In the genomic region with DNA sequence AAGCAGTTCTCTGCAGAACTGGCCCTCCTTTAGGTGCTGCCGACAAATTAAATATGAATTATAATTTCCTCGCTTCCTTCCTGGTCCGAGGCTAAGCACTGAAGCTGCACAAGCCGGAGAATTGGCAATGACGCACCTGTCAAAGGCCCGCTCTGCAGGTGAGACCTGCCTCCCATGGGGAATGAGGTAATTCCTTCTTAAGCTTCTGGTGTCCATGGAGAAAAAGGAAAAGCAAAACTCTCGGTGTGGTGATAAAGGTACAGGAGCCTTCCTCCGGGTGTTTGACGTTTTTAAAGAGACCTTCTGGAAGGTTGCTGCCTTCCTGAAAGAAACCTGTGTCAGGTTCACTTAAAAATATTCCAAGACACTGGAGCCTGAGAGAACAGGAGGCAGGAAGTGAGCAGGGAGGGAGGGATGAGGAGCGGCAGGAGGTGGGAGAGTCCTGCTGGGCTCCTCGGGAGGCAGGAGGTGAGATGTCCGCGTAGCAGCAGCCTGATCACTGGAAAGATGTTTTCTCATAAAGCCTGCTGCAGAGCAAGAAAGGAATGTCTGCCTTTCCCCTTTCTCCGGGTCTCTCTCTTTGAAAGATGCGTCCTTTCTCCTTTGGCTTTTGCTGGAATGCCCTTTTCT, we compare ENCODE assay signal across 11 mouse cellular contexts.
DNase-seq lines count a peak whose midpoint lies in the region; ATAC-seq and TF ChIP-seq lines count a peak whose summit lies in the region.
"Had no signal": no experiment of that assay in that cellular context is flagged by ENCODE, and none has a peak within 500 bp of the region (broad histone marks: within the 10 kb centered on the region; RNA-seq: fewer than 3 reads in every experiment).

No protein-coding gene starts in this region.

- TF ChIP-seq POLR2A in limb, embryonic 14.5 days (IDR thresholded peaks at IDR 0.05; ENCODE audit: borderline replicate concordance, extremely low read depth, insufficient read depth, insufficient read length): no peak

- peaks cover 3% of the 10 kb centered on the region; the same call in 1 of the 2 replicates for H3K27me3 ChIP-seq in forebrain, embryonic 11.5 days (ENCODE audit: control insufficient read depth, insufficient read depth, low read length)
- H3K27me3 ChIP-seq in forebrain, embryonic 14.5 days (replicated peaks; ENCODE audit: control insufficient read depth, insufficient read depth, low read length): no peaks in the 10 kb centered on the region
- peaks cover 19% of the 10 kb centered on the region for H3K27me3 ChIP-seq in forebrain, embryonic 12.5 days
- H3K27me3 ChIP-seq in limb, embryonic 14.5 days (ENCODE audit: control insufficient read depth, insufficient read depth, low read length): no peaks in the 10 kb centered on the region

- no peak for ATAC-seq in forebrain, embryonic 11.5 days (replicated peaks; ENCODE audit: low FRiP score)
- ATAC-seq in forebrain, embryonic 14.5 days: no peak
- ATAC-seq in forebrain, embryonic 12.5 days (ENCODE audit: low FRiP score): no peak
- ATAC-seq in limb, embryonic 14.5 days (ENCODE audit: low FRiP score, low read depth): no peak

- H3K9ac ChIP-seq in forebrain, embryonic 11.5 days (ENCODE audit: low read length): no peak overlapping the region
- no peak overlapping the region for H3K9ac ChIP-seq in forebrain, embryonic 14.5 days (ENCODE audit: low read length)
- no peak overlapping the region for H3K9ac ChIP-seq in forebrain, embryonic 12.5 days
- H3K9ac ChIP-seq in limb, embryonic 14.5 days (ENCODE audit: low read depth, low read length, severe bottlenecking): no peak overlapping the region

- no peaks in the 10 kb centered on the region for H3K9me3 ChIP-seq in forebrain, embryonic 11.5 days (ENCODE audit: control insufficient read depth, low read length)
- no peaks in the 10 kb centered on the region for H3K9me3 ChIP-seq in forebrain, embryonic 14.5 days (replicated peaks; ENCODE audit: control insufficient read depth, low read length)
- no peaks in the 10 kb centered on the region for H3K9me3 ChIP-seq in forebrain, embryonic 12.5 days
- no peaks in the 10 kb centered on the region for H3K9me3 ChIP-seq in limb, embryonic 14.5 days (ENCODE audit: control insufficient read depth, low read length)

- peak overlapping the region; percentile 15; the same call in 1 of the 2 replicates for H3K4me2 ChIP-seq in forebrain, embryonic 11.5 days (ENCODE audit: low read depth, low read length, severe bottlenecking)
- no peak overlapping the region for H3K4me2 ChIP-seq in forebrain, embryonic 14.5 days (ENCODE audit: low read length)
- H3K4me2 ChIP-seq in forebrain, embryonic 12.5 days: peak overlapping the region; percentile 19
- peak overlapping the region; percentile 30 for H3K4me2 ChIP-seq in limb, embryonic 14.5 days (replicated peaks; ENCODE audit: low read depth, low read length, severe bottlenecking)

- DNase-seq in forebrain, embryonic 11.5 days (ENCODE audit: low spot score): no peak
- DNase-seq in forebrain, embryonic 14.5 days (ENCODE audit: low spot score): no peak
- peak; percentile 70 for DNase-seq in cerebellum, adult 11 months
- no peak for DNase-seq in limb, embryonic 14.5 days (ENCODE audit: low spot score)
- DNase-seq in right cerebral cortex, postnatal 25 days: no peak
- no peak for DNase-seq in thymus, postnatal 14 days
- DNase-seq in layer of hippocampus, adult 9-10 months (ENCODE audit: low spot score): no peak
- DNase-seq: B cell, adult 2 months; lung, postnatal 36 days; retina, postnatal 1 day had no signal

- H3K27ac ChIP-seq in forebrain, embryonic 11.5 days (ENCODE audit: low read depth, low read length): no peak overlapping the region
- no peak overlapping the region for H3K27ac ChIP-seq in forebrain, embryonic 14.5 days (ENCODE audit: low read depth, low read length)
- H3K27ac ChIP-seq in forebrain, embryonic 12.5 days: no peak overlapping the region
- no peak overlapping the region for H3K27ac ChIP-seq in limb, embryonic 14.5 days (replicated peaks; ENCODE audit: low read depth, low read length)

- H3K4me1 ChIP-seq in forebrain, embryonic 11.5 days (replicated peaks; ENCODE audit: control insufficient read depth, insufficient read depth, low read length): peaks cover 2% of the 10 kb centered on the region; the same call in 1 of the 2 replicates
- no peaks in the 10 kb centered on the region; the same call in 1 of the 2 replicates for H3K4me1 ChIP-seq in forebrain, embryonic 14.5 days (ENCODE audit: control insufficient read depth, insufficient read depth, low read length)
- H3K4me1 ChIP-seq in forebrain, embryonic 12.5 days: peaks cover 10% of the 10 kb centered on the region
- H3K4me1 ChIP-seq in limb, embryonic 14.5 days (ENCODE audit: control insufficient read depth, insufficient read depth, low read length): peaks cover 7% of the 10 kb centered on the region

- H3K36me3 ChIP-seq in forebrain, embryonic 11.5 days (ENCODE audit: control insufficient read depth, insufficient read depth, low read length): no peaks in the 10 kb centered on the region
- H3K36me3 ChIP-seq in forebrain, embryonic 14.5 days (ENCODE audit: control insufficient read depth, insufficient read depth, low read length): no peaks in the 10 kb centered on the region
- H3K36me3 ChIP-seq in forebrain, embryonic 12.5 days (replicated peaks): no peaks in the 10 kb centered on the region
- H3K36me3 ChIP-seq in limb, embryonic 14.5 days (ENCODE audit: control insufficient read depth, insufficient read depth, low read length): no peaks in the 10 kb centered on the region

- WGBS in forebrain, embryonic 11.5 days: 8% methylated on average over 15 of the region's 15 CpGs
- WGBS in forebrain, embryonic 14.5 days: 10% methylated on average over 15 of the region's 15 CpGs
- WGBS in forebrain, embryonic 12.5 days: 7% methylated on average over 15 of the region's 15 CpGs
- WGBS in limb, embryonic 14.5 days: 13% methylated on average over 15 of the region's 15 CpGs

- no peak overlapping the region for H3K4me3 ChIP-seq in forebrain, embryonic 11.5 days (ENCODE audit: low read depth, low read length)
- no peak overlapping the region for H3K4me3 ChIP-seq in forebrain, embryonic 14.5 days (ENCODE audit: low read depth, low read length)
- no peak overlapping the region for H3K4me3 ChIP-seq in forebrain, embryonic 12.5 days (replicated peaks)
- H3K4me3 ChIP-seq in limb, embryonic 14.5 days (replicated peaks; ENCODE audit: low read length): no peak overlapping the region
